Comparison of ENCODE assay signal across 26 mouse cellular contexts in the genomic region with DNA sequence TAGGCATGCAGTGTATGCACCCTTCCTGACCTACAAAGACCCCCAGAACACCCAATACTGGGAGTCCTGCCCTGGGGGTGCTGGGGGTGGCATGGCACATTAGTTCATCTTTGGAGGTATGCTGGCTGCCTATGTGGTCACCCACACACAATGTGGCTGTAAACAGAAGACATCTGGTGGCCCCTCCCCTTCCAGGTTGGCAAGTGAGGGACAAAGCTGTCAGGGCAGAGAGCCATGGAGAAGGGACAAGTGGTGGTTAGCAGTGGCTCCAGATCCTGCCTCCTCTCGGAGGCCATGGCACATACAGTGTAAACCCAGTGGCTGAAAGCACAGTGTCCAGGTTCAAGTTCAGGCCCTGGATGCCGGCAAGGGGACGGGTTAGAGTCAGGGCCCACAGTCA. TPM values are rescaled to one million over a fixed set of nuclear protein-coding genes. Genes with fewer than 3 reads are reported as not detected.
DNase-seq lines count a peak whose midpoint lies in the region; ATAC-seq and TF ChIP-seq lines count a peak whose summit lies in the region.
"Had no signal": no experiment of that assay in that cellular context is flagged by ENCODE, and none has a peak within 500 bp of the region (broad histone marks: within the 10 kb centered on the region; RNA-seq: fewer than 3 reads in every experiment).

No protein-coding gene starts in this region.

- no peak for TF ChIP-seq CTCF in cerebellum, adult 2 months (IDR thresholded peaks at IDR 0.05; ENCODE audit: borderline replicate concordance, insufficient read depth, low read depth, low read length)
- TF ChIP-seq CTCF in bone marrow, adult 2 months (IDR thresholded peaks at IDR 0.05; ENCODE audit: control insufficient read depth, insufficient read depth, low read length): no peak
- no peak for TF ChIP-seq CTCF in gastrocnemius, adult 2 months (IDR thresholded peaks at IDR 0.05)

- H3K36me3 ChIP-seq in liver, embryonic 12.5 days: peaks cover 81% of the 10 kb centered on the region
- H3K36me3 ChIP-seq in liver, embryonic 15.5 days (replicated peaks): peaks cover 72% of the 10 kb centered on the region

- H3K9ac ChIP-seq in liver, embryonic 12.5 days: peak overlapping the region; percentile 1; the same call in 1 of the 2 replicates
- H3K9ac ChIP-seq in liver, embryonic 15.5 days: no peak overlapping the region
- H3K9ac ChIP-seq: forebrain, embryonic 13.5 days; heart, embryonic 12.5 days; heart, embryonic 15.5 days; hindbrain, embryonic 13.5 days; intestine, embryonic 15.5 days had no signal

- intact Hi-C loops in left cerebral cortex, postnatal 36 days (cut with DNase I): loop anchor here (5.0 kb wide), 2 partner anchors 74 to 119 kb away; no protein-coding TSS in a partner anchor
- intact Hi-C loops in gastrocnemius, adult 2 months (cut with DNase I): no loop called here

- no peaks in the 10 kb centered on the region for H3K9me3 ChIP-seq in liver, embryonic 12.5 days (replicated peaks)
- no peaks in the 10 kb centered on the region for H3K9me3 ChIP-seq in liver, embryonic 15.5 days (replicated peaks)
- H3K9me3 ChIP-seq: forebrain, embryonic 10.5 days; forebrain, embryonic 13.5 days; heart, embryonic 12.5 days; heart, embryonic 15.5 days; hindbrain, embryonic 10.5 days; hindbrain, embryonic 13.5 days; intestine, embryonic 15.5 days had no signal

- no peaks in the 10 kb centered on the region for H3K27me3 ChIP-seq in cerebellum, adult 2 months (ENCODE audit: control insufficient read depth, insufficient read depth, low read length)
- no peaks in the 10 kb centered on the region for H3K27me3 ChIP-seq in liver, embryonic 12.5 days (replicated peaks)
- no peaks in the 10 kb centered on the region for H3K27me3 ChIP-seq in liver, embryonic 15.5 days
- H3K27me3 ChIP-seq: forebrain, embryonic 13.5 days; heart, embryonic 12.5 days; heart, embryonic 15.5 days; hindbrain, embryonic 13.5 days; intestine, embryonic 15.5 days had no signal

- TF ChIP-seq POLR2A in cerebellum, adult 2 months (IDR thresholded peaks at IDR 0.05; ENCODE audit: borderline replicate concordance, insufficient read depth, low read length): no peak
- no peak for TF ChIP-seq POLR2A in bone marrow, adult 2 months (IDR thresholded peaks at IDR 0.05; ENCODE audit: borderline replicate concordance, control insufficient read depth, low read depth, low read length)

- DNase-seq in cerebellum, postnatal 14 days: peak; percentile 29 to 53
- no peak for DNase-seq in cerebellum, adult 2 months
- no peak for DNase-seq in retina, embryonic 14.5 days (ENCODE audit: low spot score)
- no peak for DNase-seq in left cerebral cortex, postnatal 36 days (ENCODE audit: low spot score in 2 of 2)
- no peak for DNase-seq in gastrocnemius, adult 2 months
- DNase-seq: adrenal gland, adult 8-10 months; adrenal gland, postnatal 25 days; cerebellum, adult 11 months; cerebellum, postnatal 36 days; gastrocnemius, postnatal 14 days; heart, adult 18-20 months; heart, postnatal 10 days; heart, postnatal 36 days had no signal

- no peak for ATAC-seq in liver, embryonic 12.5 days
- ATAC-seq in liver, embryonic 15.5 days (ENCODE audit: insufficient read depth): no peak
- ATAC-seq: CD4-positive, CD25-positive, alpha-beta regulatory T cell, adult 4 months; forebrain, embryonic 13.5 days; forebrain, embryonic 16.5 days; hindbrain, embryonic 16.5 days; intestine, embryonic 15.5 days had no signal

- no peak overlapping the region for H3K4me2 ChIP-seq in liver, embryonic 12.5 days
- no peak overlapping the region for H3K4me2 ChIP-seq in liver, embryonic 15.5 days
- H3K4me2 ChIP-seq: forebrain, embryonic 13.5 days; heart, embryonic 12.5 days; heart, embryonic 15.5 days; hindbrain, embryonic 13.5 days; intestine, embryonic 15.5 days had no signal

- H3K4me1 ChIP-seq in cerebellum, adult 2 months (ENCODE audit: control insufficient read depth, insufficient read depth, low read length): peaks cover 5% of the 10 kb centered on the region; the same call in 1 of the 2 replicates
- H3K4me1 ChIP-seq in bone marrow, adult 2 months (ENCODE audit: control insufficient read depth, insufficient read depth, low read length): peaks cover 14% of the 10 kb centered on the region
- peaks cover 47% of the 10 kb centered on the region for H3K4me1 ChIP-seq in liver, embryonic 12.5 days
- H3K4me1 ChIP-seq in liver, embryonic 15.5 days (replicated peaks): peaks cover 56% of the 10 kb centered on the region
- H3K4me1 ChIP-seq: forebrain, embryonic 10.5 days; forebrain, embryonic 13.5 days; heart, embryonic 12.5 days; hindbrain, embryonic 10.5 days; hindbrain, embryonic 13.5 days; intestine, embryonic 15.5 days had no signal

- H3K4me3 ChIP-seq in cerebellum, adult 2 months (replicated peaks; ENCODE audit: insufficient read depth, low read depth, low read length): no peak overlapping the region
- no peak overlapping the region for H3K4me3 ChIP-seq in bone marrow, adult 2 months (replicated peaks; ENCODE audit: control insufficient read depth, low read depth, low read length)
- no peak overlapping the region for H3K4me3 ChIP-seq in liver, embryonic 12.5 days
- no peak overlapping the region for H3K4me3 ChIP-seq in liver, embryonic 15.5 days (replicated peaks)
- no peak overlapping the region for H3K4me3 ChIP-seq in gastrocnemius, adult 2 months
- H3K4me3 ChIP-seq: forebrain, embryonic 10.5 days; forebrain, embryonic 13.5 days; heart, embryonic 12.5 days; heart, embryonic 15.5 days; hindbrain, embryonic 10.5 days; hindbrain, embryonic 13.5 days; intestine, embryonic 15.5 days had no signal

- 62% methylated on average over 3 of the region's 3 CpGs for WGBS in cerebellum, adult 2 months
- WGBS in bone marrow, adult 2 months: 86% methylated on average over 3 of the region's 3 CpGs
- 76% methylated on average over 3 of the region's 3 CpGs for WGBS in liver, embryonic 12.5 days (ENCODE audit: insufficient replicate concordance)
- 87% methylated on average over 3 of the region's 3 CpGs for WGBS in liver, embryonic 15.5 days (ENCODE audit: insufficient replicate concordance)

- no peak overlapping the region for H3K27ac ChIP-seq in cerebellum, adult 2 months (ENCODE audit: insufficient read depth, low read length)
- peak overlapping the region; percentile 34; the same call in 1 of the 2 replicates for H3K27ac ChIP-seq in bone marrow, adult 2 months (ENCODE audit: control insufficient read depth, insufficient read depth, low read depth, low read length, poor library complexity)
- H3K27ac ChIP-seq in liver, embryonic 12.5 days: peak overlapping the region; percentile 98
- H3K27ac ChIP-seq in liver, embryonic 15.5 days (replicated peaks): peak overlapping the region; percentile 94
- no peak overlapping the region for H3K27ac ChIP-seq in gastrocnemius, adult 2 months
- H3K27ac ChIP-seq: forebrain, embryonic 10.5 days; forebrain, embryonic 13.5 days; heart, embryonic 15.5 days; hindbrain, embryonic 10.5 days; hindbrain, embryonic 13.5 days; intestine, embryonic 15.5 days had no signal

RNA-seq across cellular contexts. Expression of gene Mknk2, which starts 8.7 kb away (rescaled TPM):
- polyA plus RNA-seq in cerebellum, adult 2 months (2012; rRNA removed): 59.3 and 64.4 TPM in 2 replicates
- polyA plus RNA-seq in bone marrow, adult 2 months (2011; ENCODE audit: insufficient read depth, insufficient read length, low replicate concordance, missing spikeins): 70.5 and 89.6 TPM in 2 replicates
- polyA plus RNA-seq in liver, embryonic 12.5 days (2016; fragmentation: Nextera tagmentation; extraction: Ambion mirVana): 124 and 125 TPM in 2 replicates
- 74.9 and 84.6 TPM in 2 replicates for polyA plus RNA-seq in liver, embryonic 15.5 days (2015; fragmentation: Nextera tagmentation; extraction: Ambion mirVana)
- 10 to 100 TPM; 39.9 to 42.0 TPM for total RNA-seq in left cerebral cortex, postnatal 36 days (2021)
- 100 to 1,000 TPM; 253 TPM for total RNA-seq in gastrocnemius, adult 2 months (2021)

RNA-seq across cellular contexts. Expression of gene Mob3a, which starts 15.2 kb away (rescaled TPM):
- 12.6 and 14.2 TPM in 2 replicates for polyA plus RNA-seq in cerebellum, adult 2 months (2012; rRNA removed)
- polyA plus RNA-seq in bone marrow, adult 2 months (2011; ENCODE audit: insufficient read depth, insufficient read length, low replicate concordance, missing spikeins): 16.3 and 45.8 TPM in 2 replicates
- 43.9 and 45.3 TPM in 2 replicates for polyA plus RNA-seq in liver, embryonic 12.5 days (2016; fragmentation: Nextera tagmentation; extraction: Ambion mirVana)
- 28.0 and 31.6 TPM in 2 replicates for polyA plus RNA-seq in liver, embryonic 15.5 days (2015; fragmentation: Nextera tagmentation; extraction: Ambion mirVana)
- total RNA-seq in left cerebral cortex, postnatal 36 days (2021): 10 to 100 TPM; 14.0 TPM
- total RNA-seq in gastrocnemius, adult 2 months (2021): 1 to 10 TPM; 4.9 to 5.5 TPM

RNA-seq across cellular contexts. Expression of gene Izumo4, which starts 15.4 kb away (rescaled TPM):
- 112 and 117 TPM in 2 replicates for polyA plus RNA-seq in cerebellum, adult 2 months (2012; rRNA removed)
- 22.9 and 33.3 TPM in 2 replicates for polyA plus RNA-seq in bone marrow, adult 2 months (2011; ENCODE audit: insufficient read depth, insufficient read length, low replicate concordance, missing spikeins)
- polyA plus RNA-seq in liver, embryonic 12.5 days (2016; fragmentation: Nextera tagmentation; extraction: Ambion mirVana): 10.1 and 10.6 TPM in 2 replicates
- 7.1 and 8.1 TPM in 2 replicates for polyA plus RNA-seq in liver, embryonic 15.5 days (2015; fragmentation: Nextera tagmentation; extraction: Ambion mirVana)
- 10 to 100 TPM; 36.7 to 47.3 TPM for total RNA-seq in left cerebral cortex, postnatal 36 days (2021)
- 1 to 10 TPM; 2.6 to 3.0 TPM for total RNA-seq in gastrocnemius, adult 2 months (2021)

RNA-seq across cellular contexts. Expression of gene Btbd2, which starts 29.7 kb away (rescaled TPM):
- 106 and 108 TPM in 2 replicates for polyA plus RNA-seq in cerebellum, adult 2 months (2012; rRNA removed)
- polyA plus RNA-seq in bone marrow, adult 2 months (2011; ENCODE audit: insufficient read depth, insufficient read length, low replicate concordance, missing spikeins): 7.0 and 22.1 TPM in 2 replicates
- polyA plus RNA-seq in liver, embryonic 12.5 days (2016; fragmentation: Nextera tagmentation; extraction: Ambion mirVana): 26.0 and 27.3 TPM in 2 replicates
- 14.4 and 15.9 TPM in 2 replicates for polyA plus RNA-seq in liver, embryonic 15.5 days (2015; fragmentation: Nextera tagmentation; extraction: Ambion mirVana)
- total RNA-seq in left cerebral cortex, postnatal 36 days (2021): 100 to 1,000 TPM in 1 of 2 experiments, 10 to 100 TPM in 1; 93.4 to 100 TPM
- total RNA-seq in gastrocnemius, adult 2 months (2021): 10 to 100 TPM; 34.7 to 40.0 TPM

RNA-seq across cellular contexts. Expression of gene Ap3d1, which starts 55.4 kb away (rescaled TPM):
- polyA plus RNA-seq in cerebellum, adult 2 months (2012; rRNA removed): 175 and 189 TPM in 2 replicates
- 35.9 and 68.0 TPM in 2 replicates for polyA plus RNA-seq in bone marrow, adult 2 months (2011; ENCODE audit: insufficient read depth, insufficient read length, low replicate concordance, missing spikeins)
- polyA plus RNA-seq in liver, embryonic 12.5 days (2016; fragmentation: Nextera tagmentation; extraction: Ambion mirVana): 36.5 and 38.2 TPM in 2 replicates
- polyA plus RNA-seq in liver, embryonic 15.5 days (2015; fragmentation: Nextera tagmentation; extraction: Ambion mirVana): 20.2 and 21.8 TPM in 2 replicates
- 100 to 1,000 TPM; 133 to 160 TPM for total RNA-seq in left cerebral cortex, postnatal 36 days (2021)
- 10 to 100 TPM; 27.0 to 33.5 TPM for total RNA-seq in gastrocnemius, adult 2 months (2021)

Comparison
In these comparisons a context has a peak if more than half of its experiments do, and no peak if none do; other contexts are left out.
1. DNase-seq: peak in cerebellum, postnatal 14 days (2 of 2); none in cerebellum, adult 2 months (0 of 2), retina, embryonic 14.5 days (single experiment), left cerebral cortex, postnatal 36 days (0 of 2) and gastrocnemius, adult 2 months (single experiment).
2. H3K27ac ChIP-seq: peak in bone marrow, adult 2 months (single experiment), liver, embryonic 12.5 days (single experiment) and liver, embryonic 15.5 days (single experiment); none in cerebellum, adult 2 months (single experiment) and gastrocnemius, adult 2 months (single experiment).